Mouse (Mus musculus): ENCODE results near the gene Siae. TPM values are rescaled to one million over a fixed set of nuclear protein-coding genes. Genes with fewer than 3 reads are reported as not detected.

The Siae gene
- polyA plus RNA-seq (2017; shearing (Covaris generic)), result 10 to 100 TPM in 1 of 2 experiments, 1 to 10 TPM in 1; 8.5 to 13.0 TPM

DNA sequence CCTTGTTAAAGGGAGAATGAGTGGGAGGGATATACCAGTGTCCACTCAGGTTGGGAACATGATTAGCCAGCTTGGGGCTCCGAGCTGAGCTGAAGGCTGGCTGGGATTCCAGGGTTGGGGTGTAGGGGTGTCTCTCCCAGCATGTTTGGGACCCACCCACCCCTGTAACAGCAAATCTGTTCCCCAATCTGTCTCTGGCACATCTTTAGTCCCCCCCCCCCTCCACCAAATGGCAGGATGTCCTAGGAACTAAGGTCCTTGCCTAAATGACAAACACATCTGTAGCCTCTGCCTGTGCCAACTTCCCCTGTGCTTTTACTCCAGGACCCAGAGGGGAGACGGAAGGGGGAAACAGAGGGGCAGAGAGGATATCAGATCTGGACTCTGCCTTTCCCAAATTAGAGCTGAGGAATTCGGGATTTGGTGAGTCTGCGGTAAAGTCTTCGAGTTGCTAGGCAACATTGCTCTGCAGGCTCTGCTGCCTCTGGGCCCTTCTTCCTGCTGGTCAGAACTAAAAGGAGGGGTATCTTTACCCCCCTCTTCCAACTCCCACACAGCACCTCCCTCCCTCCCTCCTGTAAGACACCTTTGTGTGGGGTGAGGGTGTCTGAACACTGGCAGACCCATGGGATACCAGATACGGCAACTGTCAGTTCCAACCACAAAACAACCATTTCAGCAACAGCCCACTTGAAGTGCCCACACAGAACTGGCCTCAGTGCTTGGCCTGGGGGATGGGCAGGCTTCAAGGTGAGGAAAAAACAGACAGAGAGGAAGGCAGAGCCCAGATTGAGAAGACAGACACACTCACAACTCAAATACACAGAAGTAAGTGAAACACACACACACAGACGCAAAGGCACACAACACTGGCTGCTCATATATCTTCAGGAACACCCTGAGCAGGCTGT is at the start of gene Siae:
TSS of gene Siae (plus strand) at position 861 of the 911 bp plus-strand sequence.

GRCm38 (mm10) chr9:37527396-37528224 is 27.9 kb upstream of the Siae start, which contains the start of gene Esam:
TSS of gene Esam (plus strand) at chr9:37528078.

GRCm38 (mm10) chr9:37539170-37540025 is 16.1 kb upstream of the Siae start, which contains the start of gene Vsig2:
TSS of gene Vsig2 (plus strand) at chr9:37539255.

GRCm38 (mm10) chr9:37552536-37553293 is 2.8 kb upstream of the Siae start, which contains the start of gene Nrgn:
TSS of gene Nrgn (minus strand) at chr9:37552904.

DNA sequence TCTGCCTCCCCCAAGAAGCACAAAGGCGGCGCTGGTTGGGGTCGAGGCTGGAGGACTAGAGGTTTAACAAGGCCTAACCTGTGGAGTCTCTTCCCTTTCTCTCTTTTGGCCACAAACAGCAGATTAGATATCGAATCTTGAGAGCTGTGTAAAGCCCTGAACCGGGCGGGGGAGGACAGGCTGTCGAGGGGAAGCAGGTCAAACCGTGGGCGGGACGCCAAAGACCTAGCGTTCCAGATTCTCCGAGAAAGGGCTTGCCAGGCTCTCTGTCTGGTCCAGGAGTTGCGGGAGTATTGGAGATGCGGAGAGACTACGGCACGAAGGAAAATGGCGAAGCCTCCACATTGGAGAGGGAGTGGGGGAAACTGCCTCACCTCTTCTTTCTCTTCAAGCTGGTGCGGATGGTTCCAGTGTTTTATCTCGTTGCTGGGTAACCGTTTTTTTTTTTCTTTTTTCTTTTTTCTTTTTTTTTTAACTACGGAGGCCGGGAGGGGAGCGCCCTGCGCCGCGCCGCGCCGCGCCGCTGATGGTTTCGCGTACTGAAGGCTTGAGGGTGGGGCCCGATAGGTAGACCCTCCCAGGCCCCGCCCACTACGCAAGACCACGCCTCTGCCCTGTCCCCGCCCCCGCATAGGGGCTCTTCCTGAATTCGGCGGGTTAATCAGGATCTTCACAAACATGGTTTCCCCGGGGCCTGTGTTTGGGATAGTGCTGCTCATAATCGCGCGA is 57.8 kb downstream of the Siae start, which contains the start of gene Spa17:
TSS of gene Spa17 (minus strand) at position 541 of the 729 bp plus-strand sequence.

DNA sequence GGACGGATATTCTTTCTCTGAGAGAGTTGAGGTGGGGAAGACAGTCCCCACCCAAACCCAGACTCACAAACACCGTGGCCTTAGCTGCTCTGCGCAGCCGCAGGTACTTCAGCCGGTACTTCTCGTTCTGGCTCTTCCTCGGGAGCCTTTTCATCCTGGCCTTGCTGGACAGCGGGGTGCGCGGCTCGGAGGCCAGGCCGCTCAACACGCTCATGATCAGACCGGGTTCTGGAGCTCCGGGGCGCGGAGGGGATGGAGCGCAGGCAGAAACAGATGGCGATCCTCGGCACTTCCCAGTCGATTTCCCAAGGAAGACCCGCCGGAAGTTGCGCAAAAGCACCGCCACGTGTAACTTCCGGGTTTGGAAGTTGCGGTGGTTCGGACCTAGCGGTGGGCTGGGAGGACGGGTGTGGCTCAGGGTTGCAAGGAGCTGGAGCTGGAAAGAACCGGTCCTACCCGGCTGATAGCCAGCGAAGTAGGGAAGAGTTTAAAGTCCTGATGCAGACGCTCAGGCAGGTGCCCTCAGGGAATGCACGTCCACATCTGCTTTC is 101.5 kb downstream of the Siae start, which contains the start of gene Tbrg1:
TSS of gene Tbrg1 (minus strand) at position 382 of the 551 bp plus-strand sequence.

GRCm38 (mm10) chr9:37669115-37669514 is 113.6 kb downstream of the Siae start, which contains the start of gene Panx3:
TSS of gene Panx3 (minus strand) at chr9:37669235.

Other genes with a start within 250 kb of the Siae start
- 1 to 10 TPM; 3.1 to 5.1 TPM for gene Ccdc15, start 207.3 kb upstream of the Siae start, polyA plus RNA-seq (2017; shearing (Covaris generic))
- not detected for gene Hepacam, start 188.3 kb upstream of the Siae start, polyA plus RNA-seq (2017; shearing (Covaris generic))
- under 1 TPM in 1 of 2 experiments, not detected in 1; 0.12 TPM for gene Robo4, start 153.8 kb upstream of the Siae start, polyA plus RNA-seq (2017; shearing (Covaris generic))
- gene Robo3, start 122.5 kb upstream of the Siae start, polyA plus RNA-seq (2017; shearing (Covaris generic)), result under 1 TPM in 1 of 2 experiments, not detected in 1; 0.20 TPM
- gene Msantd2, start 66.4 kb upstream of the Siae start, polyA plus RNA-seq (2017; shearing (Covaris generic)), result 10 to 100 TPM; 18.1 to 19.9 TPM
- under 1 TPM; 0.42 to 0.69 TPM for gene Esam, start 27.6 kb upstream of the Siae start, polyA plus RNA-seq (2017; shearing (Covaris generic))
- gene Vsig2, start 16.4 kb upstream of the Siae start, polyA plus RNA-seq (2017; shearing (Covaris generic)), result not detected
- 1 to 10 TPM; 1.5 to 3.2 TPM for gene Nrgn, start 2.8 kb upstream of the Siae start, polyA plus RNA-seq (2017; shearing (Covaris generic))
- gene Spa17, start 58.0 kb downstream of the Siae start, polyA plus RNA-seq (2017; shearing (Covaris generic)), result 1 to 10 TPM in 1 of 2 experiments, under 1 TPM in 1; 0.55 to 1.2 TPM
- 100 to 1,000 TPM; 145 to 146 TPM for gene Tbrg1, start 101.6 kb downstream of the Siae start, polyA plus RNA-seq (2017; shearing (Covaris generic))
- not detected for gene Panx3, start 113.5 kb downstream of the Siae start, polyA plus RNA-seq (2017; shearing (Covaris generic))
- under 1 TPM; 0.23 to 0.60 TPM for gene Olfr160, start 160.6 kb downstream of the Siae start, polyA plus RNA-seq (2017; shearing (Covaris generic))
- under 1 TPM in 1 of 2 experiments, not detected in 1; 0.18 TPM for gene Olfr874, start 189.4 kb downstream of the Siae start, polyA plus RNA-seq (2017; shearing (Covaris generic))
- gene Olfr875, start 216.2 kb downstream of the Siae start, polyA plus RNA-seq (2017; shearing (Covaris generic)), result under 1 TPM in 1 of 2 experiments, not detected in 1; 0.10 TPM
- gene Olfr876, start 247.3 kb downstream of the Siae start, polyA plus RNA-seq (2017; shearing (Covaris generic)), result under 1 TPM; 0.07 to 0.32 TPM

Data from activated CD4-positive, CD25-positive, alpha-beta regulatory T cell (primary cell).